Mouse (Mus musculus) liver, postnatal 0 days (tissue): Measurements from ENCODE around the gene Samd8.

Experiments used
- CTCF ChIP-seq: sonication (generic); IDR thresholded peaks from 2 replicates; pipeline ENCODE4 v1.5.1; 2016; ENCODE audit warnings: antibody characterized with exemption, low read depth
- EP300 ChIP-seq: IDR thresholded peaks from 2 replicates; pipeline ENCODE4 v1.6.1; 2016; ENCODE audit warnings: antibody characterized with exemption, low read depth, mild to moderate bottlenecking

GRCm38 (mm10) chr14:21808208-21808922, 58.0 kb downstream of the Samd8 start:
- TF ChIP-seq CTCF (no peak), EP300 (no peak)
